Mouse (Mus musculus) cerebellum, adult 11 months (tissue): ENCODE measurements around the gene C130074G19Rik.

Experiments used
- DNase-seq: peaks from one replicate; pipeline ENCODE4 v3.0.0; 2022

C130074G19Rik gene

DNA sequence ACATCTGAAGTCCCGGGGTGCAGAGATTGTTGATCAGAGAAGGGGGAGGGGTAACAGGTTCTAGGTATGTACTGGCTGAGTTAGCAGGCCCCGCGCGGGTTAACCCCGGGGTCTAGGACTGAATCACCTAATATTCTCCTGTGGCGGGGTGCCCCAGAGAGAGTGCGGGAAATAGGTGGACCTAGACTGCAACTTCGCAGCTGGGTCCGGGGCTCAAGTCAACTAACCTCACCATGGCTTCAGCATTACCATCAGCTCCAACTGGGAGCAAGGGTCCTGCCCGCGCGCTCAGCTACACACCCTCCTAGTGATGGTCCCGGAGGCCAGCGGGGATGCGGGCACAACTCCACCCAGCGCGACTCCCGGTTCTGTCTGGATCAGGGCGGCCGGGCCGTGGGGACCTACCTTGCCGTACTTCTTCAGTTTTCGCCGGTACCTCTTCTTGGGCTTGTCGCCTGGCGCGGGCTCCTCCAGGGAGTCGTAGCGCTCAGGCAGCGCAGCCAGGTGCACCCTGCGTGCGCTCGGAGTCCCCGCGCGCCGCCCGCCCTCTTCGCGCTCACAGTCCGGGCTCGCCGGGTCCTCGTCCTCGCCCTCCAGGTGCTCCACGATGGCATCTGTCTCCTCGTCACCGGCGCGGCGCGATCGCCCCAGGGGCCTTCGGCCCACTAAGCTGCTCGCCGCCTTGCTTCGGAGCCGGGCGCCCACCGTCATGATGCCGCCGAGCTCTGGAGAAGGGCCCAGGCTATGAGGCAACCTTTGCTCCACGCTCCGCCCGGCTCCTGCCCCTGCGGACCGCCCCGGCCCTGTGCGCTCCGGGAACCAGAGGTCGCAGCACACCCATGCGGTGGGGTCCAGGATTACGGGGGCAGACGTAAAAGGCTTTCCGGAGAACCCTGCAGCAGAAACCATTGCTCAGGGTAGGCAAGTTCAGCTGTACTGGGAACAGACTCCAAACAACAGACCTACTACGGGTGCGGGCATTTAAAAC is at the start of gene C130074G19Rik:
TSS of gene C130074G19Rik (minus strand) at position 938 of the 988 bp plus-strand sequence.
- DNase-seq = no peak

DNA sequence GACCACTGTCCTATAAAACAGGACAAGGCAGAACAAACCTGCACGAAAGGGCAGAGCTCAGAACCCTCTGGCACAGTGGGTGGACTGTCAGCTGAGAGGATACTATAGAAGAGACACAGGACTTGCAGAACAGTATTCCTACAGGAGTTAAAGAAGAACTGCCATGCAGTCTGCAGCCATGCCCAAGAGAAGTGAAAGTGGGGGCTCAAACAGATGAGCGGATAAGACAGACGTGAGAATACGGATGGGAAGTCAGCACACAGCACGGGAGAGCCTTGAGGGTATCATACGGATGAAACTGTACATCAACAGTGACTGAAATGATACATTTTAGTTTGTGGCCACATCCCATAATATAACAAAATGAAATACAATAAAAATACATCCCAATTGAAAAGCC is 48.1 kb upstream of the C130074G19Rik start:
- DNase-seq = no peak

DNA sequence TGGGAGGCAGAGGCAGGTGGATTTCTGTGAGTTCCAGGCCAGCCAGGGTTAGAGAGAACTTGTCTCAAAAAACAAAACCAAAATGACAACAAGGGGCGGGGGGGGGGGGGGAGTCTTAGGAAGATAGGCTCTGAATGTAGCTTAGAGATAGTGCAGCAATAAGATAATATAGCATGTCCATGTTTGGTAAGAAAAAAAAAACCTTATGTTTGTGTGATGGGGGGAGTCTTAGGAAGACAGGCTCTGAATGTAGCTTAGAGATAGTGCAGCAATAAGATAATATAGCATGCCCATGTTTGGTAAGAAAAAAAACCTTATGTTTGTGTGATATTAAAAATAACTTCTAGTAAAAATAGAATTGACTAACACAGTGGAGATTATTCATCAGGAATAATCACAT is 45.4 kb upstream of the C130074G19Rik start:
- DNase-seq = no peak

DNA sequence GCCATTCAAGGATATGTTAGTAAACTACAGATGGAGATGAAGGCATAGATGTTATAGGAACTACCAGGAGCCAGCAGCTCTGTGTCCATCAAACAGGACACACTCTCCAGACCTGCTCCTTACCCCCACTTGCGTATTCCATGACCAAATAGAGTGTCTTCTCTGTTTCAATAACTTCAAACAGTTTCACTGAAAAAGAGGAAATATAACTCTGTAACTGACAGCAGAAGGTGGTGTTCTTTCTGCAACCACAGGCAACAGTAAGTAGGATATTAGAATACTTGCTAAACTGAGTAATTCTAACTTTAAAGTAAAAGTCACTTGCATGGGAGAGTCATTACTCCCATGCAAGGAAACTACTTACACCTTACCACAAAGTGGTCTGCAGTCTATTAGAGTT is 44.9 kb upstream of the C130074G19Rik start:
- DNase-seq = no peak

DNA sequence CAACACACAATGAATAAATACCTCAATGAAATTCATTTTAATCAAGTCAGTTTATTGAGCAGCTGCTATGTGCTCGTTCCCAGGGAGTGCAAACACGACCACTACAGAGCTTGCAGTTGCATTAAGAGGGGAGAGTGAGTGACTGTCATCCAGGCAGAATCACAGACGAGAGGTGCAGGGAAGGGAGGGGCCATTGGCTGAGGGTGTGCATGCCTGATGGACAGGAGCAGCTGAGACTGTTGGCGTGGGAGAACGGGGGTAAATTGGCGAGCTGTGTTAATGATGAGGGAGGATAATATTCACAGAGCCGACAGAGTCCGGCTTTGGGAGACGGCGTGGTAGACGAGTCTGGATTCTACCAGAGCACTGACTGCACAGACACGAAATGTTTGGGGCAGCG is 39.8 kb upstream of the C130074G19Rik start:
- no peak for DNase-seq

DNA sequence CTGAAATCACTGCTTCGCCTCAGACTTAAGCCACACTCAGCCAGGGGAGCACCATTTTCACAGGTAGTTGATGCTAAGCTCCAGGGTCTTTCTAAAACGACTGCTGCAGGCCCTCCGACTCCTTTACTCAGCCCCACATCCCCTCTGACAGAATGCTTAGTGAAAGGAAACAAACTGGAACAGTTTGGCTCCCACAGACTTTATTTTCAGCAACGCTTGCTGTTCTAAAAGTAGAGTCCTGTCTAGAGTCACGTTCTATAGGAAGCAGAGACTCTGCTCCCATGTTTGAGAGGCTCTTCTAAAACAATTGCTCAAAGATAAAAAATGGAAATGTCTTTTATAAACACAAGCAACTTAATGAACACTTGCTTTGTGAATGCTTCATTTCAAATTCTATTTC is 37.0 kb upstream of the C130074G19Rik start:
- no peak for DNase-seq

DNA sequence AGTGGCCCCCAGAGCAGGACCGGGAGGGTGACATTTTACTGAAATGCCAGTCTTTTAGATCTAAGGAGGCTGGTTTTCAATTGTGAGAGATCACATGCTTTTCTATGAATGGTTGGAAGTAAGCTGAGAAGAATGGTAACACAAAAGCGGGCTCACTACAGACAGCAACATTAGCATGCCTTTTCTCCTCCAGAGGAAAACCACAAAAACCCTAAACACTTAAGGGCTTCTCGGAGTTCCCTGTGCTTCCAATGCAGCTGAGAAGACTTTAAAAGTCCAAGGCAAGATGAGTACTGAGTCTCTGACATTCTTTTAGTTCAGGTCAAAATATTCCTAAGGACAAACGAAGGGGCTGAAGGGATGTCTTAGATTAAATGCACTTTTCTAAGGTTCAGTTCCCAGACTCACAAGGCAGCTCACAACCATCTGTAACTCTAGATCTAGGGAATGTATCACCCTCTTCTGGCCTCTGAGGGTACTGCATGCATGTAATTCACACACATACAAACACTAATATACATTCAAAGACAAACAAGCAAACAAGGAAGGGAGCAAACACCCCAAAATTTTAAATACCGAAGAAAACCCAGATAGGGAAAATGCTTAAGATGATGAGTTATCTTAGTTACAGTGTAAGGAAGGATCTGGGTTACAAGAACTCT is 35.3 kb upstream of the C130074G19Rik start:
- DNase-seq = no peak

DNA sequence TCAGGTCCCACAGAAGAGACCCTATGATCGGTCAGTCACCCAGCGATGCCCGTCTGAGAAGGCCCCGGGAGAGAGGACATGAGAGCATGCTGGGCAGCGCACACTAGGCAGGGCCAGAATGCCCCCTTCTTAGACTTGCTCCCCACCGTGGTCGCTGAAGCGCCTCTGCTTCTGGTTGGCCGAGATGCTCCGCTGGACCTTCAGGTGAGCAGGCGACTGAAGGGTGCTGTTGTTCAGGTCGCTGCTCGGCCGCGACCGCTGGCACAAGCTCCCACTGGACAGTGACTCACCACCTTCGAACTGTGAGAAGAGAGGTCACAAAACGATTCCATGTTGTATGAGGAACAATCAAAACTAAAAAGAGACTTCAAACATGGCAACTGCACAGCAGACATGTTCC is 29.3 kb upstream of the C130074G19Rik start:
- no peak for DNase-seq

DNA sequence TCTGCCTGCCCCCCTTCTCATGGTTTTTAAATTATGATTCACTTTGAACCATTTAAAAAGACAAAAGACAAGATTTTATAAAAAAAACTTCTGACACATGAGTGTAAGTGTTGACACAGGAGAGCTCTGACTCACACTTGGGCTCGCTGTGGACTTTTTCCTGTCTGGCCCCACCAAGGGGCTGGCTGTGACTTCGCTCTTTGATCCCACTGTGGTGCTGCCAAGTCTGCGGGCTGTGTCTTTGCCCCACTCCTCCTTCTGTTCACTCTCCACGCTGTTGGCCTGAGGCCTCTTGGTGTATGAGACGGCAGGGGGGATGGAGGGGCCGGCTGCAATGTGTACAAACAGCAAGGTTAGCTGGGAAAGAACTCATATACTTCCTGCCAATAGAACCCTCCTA is 28.8 kb upstream of the C130074G19Rik start:
- no peak for DNase-seq

DNA sequence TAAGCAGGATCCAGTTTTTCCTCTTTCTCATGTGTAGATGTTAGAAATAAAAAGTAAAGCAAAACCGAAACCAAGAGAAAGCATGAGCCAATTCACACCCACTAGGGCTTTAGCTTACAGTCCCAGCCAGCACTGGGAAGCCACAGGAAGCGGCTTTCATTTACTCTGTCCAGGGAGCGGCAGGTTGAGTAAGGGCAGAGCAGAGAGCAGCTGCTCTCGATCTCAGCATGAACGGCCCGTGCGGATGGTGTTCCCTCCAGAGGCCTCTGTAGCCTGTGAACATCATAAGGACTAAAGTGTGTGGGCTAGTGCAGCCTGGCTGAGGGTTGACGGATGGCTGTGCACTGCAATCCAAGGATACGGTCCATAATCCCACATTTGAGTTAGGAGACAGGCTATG is 25.5 kb upstream of the C130074G19Rik start:
- DNase-seq = no peak

DNA sequence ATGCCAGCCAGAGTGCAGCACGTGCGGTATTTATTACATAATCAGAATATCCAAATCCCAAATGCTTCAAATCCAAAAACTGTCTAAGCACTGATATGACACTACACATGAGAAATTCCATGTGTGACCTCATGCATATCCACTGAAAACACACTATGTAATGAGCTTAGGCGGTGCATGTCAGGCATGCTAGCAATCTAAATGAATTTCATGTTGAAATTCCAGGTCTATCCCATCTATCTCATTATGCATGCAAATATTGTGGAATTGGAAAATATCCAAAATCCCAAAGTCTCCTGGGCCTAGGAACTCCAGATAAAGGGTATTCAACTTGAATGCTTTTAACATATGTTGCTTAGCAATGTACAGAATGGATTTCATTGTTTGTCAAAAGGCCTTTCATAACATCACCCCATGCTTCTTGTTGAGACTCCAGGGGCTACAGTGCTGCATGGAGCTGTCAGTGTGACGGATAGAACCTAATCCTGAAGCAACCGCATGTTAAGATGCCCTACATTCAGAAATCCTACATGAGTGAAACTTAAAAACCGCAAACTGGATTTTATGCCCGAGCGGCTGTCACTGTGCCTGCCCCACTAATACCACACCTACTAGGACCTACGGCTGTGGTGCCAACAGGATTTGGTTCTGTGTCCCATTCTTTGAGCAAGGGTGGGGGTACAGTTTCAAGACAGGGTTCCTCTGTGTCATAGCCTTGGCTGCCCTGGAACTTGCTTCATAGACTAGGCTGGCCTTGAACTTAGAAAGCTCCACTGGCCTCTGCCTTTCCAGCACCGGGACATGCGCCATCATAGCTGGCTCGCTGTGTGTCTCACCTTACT is 23.1 kb upstream of the C130074G19Rik start:
- DNase-seq = no peak

DNA sequence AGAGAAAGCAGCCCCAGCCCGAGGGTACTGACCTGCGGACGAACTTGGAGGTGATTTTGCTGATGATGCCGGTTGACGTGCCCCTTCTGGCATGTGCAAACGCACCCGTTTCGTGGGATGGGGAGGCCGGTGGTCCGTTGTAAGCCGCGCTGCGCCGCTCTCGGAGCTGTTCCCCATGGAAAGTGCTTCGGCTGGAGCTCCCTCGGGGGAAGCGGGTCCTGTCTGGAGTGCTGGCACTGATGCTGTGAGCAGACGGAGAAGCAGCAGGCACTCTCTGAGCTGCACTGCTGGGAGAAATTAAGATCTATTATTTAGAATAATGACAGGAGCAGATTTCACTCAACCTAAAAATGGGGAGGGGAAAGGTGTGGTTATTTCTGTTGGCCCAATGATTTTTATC is 22.4 kb upstream of the C130074G19Rik start:
- DNase-seq = peak; percentile 14

DNA sequence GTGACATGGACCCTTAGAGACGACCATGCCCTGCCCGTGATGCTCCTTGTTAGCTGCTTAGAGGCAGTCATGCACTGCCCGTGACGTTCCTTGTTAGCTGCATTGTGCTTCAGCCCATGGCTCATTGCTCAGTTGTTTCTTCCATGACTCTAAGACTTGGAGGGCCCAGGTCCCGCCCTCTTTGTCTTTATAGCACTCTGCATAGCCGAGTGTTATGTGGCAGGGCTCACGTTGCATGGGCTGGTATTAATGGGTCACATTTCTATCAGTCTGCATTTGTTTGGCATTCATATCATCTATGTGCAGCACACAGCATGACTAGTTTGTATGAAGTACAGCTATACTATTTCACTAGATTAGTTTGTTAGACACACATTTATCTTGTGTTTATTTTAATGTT is 20.7 kb upstream of the C130074G19Rik start:
- DNase-seq = no peak

DNA sequence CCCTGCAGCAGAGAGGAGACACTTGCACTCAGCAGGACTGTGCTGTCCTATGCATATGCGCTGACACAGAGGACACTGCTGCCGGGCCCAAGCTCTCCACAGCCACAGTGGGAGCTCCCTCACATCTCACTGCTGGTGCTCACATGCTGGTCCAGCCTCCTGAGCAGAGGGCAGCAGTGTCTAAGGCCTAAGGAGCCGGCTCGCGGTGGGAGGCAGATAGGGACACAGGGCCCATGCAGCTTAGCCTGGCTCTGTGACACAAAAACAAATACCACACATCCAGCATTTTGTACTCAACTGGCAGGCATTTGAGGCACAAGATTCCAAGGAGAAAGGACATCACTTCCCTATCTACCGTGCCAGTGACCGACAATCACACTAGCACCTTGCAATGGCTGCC is 19.9 kb upstream of the C130074G19Rik start:
- no peak for DNase-seq

DNA sequence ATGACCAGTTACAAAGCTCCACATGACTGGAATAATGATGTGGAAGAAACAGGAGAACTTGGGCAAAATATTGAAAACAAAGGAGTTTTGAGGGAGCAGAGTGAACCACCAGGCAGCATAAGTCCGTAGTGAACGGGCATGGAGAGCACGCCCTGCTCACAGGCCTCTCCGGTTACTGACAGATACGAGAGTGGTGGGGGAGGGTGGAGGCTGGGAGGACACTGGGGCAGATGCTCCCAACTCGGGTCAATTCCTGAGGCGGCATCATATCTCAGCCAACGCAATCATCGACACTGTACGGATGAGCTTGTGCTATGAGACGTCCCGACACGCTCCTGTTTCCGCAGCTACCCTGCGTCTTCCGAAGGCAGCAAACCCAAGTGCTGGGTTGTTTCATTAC is 14.3 kb upstream of the C130074G19Rik start:
- no peak for DNase-seq

DNA sequence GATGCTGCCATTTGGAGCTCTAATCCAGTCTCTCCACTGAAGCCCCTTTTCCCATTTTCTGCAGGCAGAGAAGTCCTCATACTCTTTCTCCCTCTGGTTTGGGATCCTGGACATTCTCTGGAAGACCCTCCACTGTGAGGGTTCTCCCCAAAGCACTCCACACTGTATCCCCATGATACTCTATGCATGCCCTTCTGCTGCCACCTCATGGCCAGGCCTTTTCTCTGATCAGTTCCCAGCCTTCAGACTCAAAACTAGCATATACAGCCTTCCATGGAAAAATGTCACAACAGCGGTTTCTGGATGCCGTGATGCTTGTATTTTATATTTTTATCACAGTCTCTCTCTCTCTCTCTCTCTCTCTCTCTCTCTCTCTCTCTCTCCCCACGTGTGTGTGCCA is 9.0 kb upstream of the C130074G19Rik start:
- no peak for DNase-seq

DNA sequence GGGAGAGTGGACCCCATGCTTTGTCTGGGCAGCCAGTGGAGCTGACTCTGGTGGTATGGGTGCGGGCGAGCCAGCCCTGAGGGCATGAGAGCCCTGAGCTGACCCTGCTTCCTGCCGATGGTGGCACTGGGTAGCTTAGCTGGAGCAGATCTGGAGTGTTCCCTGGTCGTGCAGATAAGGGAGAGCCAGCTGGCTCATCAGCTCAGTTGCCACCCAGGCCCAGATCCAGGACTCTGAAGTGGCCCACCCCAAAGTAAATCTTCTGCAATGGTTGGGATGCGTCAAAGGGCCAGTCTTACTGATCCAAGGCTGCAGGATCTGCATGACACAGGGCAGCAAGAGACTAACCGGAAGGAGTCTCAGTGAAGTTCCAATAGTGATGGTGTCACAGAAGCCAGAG is 6.4 kb upstream of the C130074G19Rik start:
- no peak for DNase-seq

DNA sequence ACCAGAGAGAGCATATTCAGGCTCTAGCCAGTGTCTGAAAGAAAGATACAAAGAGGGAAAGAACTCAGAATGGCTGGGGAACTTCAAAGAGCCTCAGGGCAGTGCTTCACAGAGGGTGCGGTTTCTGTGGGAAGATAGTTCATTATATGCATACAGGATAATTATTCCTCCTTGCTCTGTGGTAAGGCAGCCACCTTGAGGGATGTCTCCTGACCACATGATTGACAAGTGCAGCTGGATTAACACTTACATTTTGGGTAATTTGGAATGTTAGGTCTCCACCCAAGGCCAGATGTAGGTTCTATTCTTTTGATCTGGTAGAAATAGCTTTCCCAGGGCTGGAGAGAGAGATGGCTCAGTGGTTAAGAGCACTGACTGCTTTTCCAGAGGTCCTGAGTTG is 3.1 kb upstream of the C130074G19Rik start:
- DNase-seq = no peak

DNA sequence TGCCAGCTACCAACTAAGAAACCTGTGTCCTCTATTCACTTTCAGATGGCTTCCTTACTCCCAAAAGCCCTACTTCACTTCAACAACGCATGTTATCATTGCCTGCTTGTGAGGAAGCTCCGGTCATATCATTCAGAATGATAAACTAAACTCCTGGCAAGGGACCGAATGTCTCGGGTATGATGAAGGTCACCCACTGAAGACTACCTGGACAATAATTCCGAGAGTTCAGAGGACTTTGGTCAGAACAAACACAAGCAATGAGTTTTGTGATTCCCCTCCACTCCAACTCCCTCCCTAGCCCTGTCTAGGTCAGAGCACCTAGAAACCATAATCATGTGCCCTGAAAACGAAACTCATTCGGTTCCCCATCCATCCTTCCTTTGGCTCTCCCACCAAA is 1.2 kb downstream of the C130074G19Rik start:
- no peak for DNase-seq

DNA sequence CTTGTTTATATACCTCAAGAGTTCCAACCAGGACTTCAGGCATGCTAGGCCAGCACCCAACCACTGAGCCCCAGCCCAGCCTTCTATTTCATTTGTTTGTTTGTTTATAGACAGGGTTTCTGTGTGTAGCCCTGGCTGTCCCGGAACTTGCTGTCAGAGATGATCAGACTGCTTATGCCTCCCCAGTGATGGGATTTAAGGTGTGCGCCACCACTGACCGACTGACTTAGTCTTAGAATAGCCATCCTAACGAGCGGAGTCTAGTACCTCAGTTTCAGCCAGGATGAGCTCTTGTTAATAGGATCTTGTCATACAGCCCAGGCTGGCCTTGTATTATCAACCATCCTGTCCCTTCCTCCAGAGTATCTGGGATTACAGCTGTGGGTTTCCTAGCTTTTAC is 1.8 kb downstream of the C130074G19Rik start:
- DNase-seq = no peak

DNA sequence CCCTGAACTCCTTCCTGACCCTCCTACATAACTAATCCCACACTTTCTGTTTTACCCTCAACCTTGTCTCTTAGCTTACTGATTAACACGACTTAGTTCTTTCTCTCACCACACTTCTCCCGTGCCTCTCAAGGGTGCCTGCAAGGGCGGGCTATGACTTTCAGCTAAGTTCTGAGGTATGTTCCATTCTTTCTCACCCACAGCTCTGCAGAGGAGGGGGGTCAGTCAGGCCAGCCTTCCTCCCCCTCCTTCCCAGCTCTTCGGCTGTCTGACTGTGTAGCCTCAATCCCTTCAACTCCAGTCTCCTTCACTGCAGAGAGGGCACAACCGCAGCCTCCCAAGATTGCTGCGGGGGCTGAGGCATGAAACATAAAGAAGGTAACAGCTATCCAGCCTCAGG is 4.2 kb downstream of the C130074G19Rik start:
- no peak for DNase-seq

DNA sequence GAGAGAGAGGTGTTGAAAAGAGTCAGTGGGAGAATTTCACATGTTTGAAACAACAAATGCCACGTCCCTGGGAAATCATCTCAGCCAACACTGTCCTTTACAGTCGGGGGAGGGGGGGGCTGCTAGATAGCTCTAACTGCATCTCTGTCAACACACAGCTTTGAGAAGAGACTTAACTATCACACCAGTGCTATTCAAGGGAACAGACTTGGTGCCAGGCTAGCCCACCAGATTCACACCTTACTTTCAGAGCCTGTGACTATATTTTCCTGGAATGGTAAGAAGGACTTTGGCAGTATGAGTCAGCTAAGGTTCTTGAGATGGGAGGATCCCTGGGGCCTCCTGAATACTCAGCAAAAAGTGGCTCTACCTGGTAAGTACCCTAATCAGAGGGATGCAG is 5.7 kb downstream of the C130074G19Rik start:
- no peak for DNase-seq

DNA sequence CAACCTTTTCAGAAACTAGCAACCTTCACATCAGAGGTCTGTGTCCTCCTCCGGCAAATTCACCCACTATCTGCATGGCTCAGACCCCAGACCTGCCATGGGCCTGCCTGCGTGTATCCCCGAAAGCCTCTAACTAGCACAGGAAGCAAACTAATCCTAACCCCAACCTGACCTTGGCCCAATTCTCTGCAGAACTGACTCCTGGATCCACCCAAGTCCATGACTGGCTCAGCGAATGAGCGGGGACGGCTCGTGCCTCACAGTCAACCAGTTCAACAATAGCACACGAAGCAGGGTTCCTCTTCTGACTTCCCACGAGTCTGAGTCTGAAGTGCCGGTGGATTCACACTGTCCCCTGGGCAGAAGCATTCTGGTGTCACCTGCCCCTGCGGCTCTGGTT is 9.1 kb downstream of the C130074G19Rik start:
- DNase-seq = no peak
